10 mouse cellular contexts compared by ENCODE assay signal in the genomic region with DNA sequence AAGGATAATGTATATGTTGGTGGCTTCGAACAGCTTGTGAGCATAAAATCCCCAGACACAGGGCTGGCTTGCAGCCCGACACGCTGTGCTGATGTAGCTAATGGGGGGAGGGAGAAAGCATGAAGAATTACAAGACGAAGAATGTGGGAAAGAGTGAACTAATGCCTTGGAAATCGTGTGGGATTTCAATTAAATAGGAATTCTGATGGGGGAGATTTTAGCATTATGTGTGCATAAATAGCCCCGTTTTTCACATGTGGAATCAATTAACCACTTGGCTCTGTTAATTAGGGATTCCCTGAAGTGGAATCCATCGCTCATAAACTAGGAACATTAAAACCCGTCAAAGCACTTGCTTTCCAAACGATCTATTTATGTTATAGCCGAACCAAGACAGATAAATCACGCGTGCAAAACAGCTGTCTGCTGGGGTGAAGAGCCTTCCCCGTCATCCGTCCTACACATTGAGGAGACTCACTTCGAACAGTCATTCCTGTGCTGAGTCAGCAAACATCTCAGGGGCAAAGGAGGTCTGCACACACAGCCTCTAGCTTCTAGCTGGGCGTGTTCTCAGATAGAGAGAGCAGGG.
DNase-seq lines count a peak whose midpoint lies in the region; ATAC-seq and TF ChIP-seq lines count a peak whose summit lies in the region.
"Had no signal": no experiment of that assay in that cellular context is flagged by ENCODE, and none has a peak within 500 bp of the region (broad histone marks: within the 10 kb centered on the region; RNA-seq: fewer than 3 reads in every experiment).

No protein-coding gene starts in this region.

- no peak for TF ChIP-seq EP300 in CH12.LX (IDR thresholded peaks at IDR 0.05; ENCODE audit: low read length)

- no peak for TF ChIP-seq CTCF in kidney, adult 2 months (conservative IDR thresholded peaks at IDR 0.05; ENCODE audit: insufficient read depth, insufficient read length, low read depth, low read length)
- no peak for TF ChIP-seq CTCF in CH12.LX (conservative IDR thresholded peaks at IDR 0.05 in 1 of 2, IDR thresholded peaks at IDR 0.05 in 1 of 2; ENCODE audit: low read depth in 2 of 2, low read length in 2 of 2)

- no peaks in the 10 kb centered on the region for H3K36me3 ChIP-seq in kidney, embryonic 14.5 days (ENCODE audit: control insufficient read depth, insufficient read depth, low read length)
- H3K36me3 ChIP-seq in kidney, adult 2 months (ENCODE audit: control insufficient read depth, insufficient read depth, low read length): no peaks in the 10 kb centered on the region
- H3K36me3 ChIP-seq in CH12.LX (replicated peaks in 1 of 2; ENCODE audit: control insufficient read depth in 1 of 2, insufficient read depth in 1 of 2, low read length in 1 of 2): no peaks in the 10 kb centered on the region
- no peaks in the 10 kb centered on the region for H3K36me3 ChIP-seq in limb, embryonic 10.5 days
- H3K36me3 ChIP-seq in liver, embryonic 12.5 days: no peaks in the 10 kb centered on the region
- no peaks in the 10 kb centered on the region for H3K36me3 ChIP-seq in liver, embryonic 11.5 days (ENCODE audit: control insufficient read depth, insufficient read depth, low read length)
- H3K36me3 ChIP-seq: heart, embryonic 15.5 days had no signal

- no peak for TF ChIP-seq POLR2A in kidney, adult 2 months (IDR thresholded peaks at IDR 0.05; ENCODE audit: low read depth, low read length)
- no peak for TF ChIP-seq POLR2A in CH12.LX (IDR thresholded peaks at IDR 0.05; ENCODE audit: low read depth, low read length)

- no peaks in the 10 kb centered on the region for H3K27me3 ChIP-seq in kidney, embryonic 14.5 days (ENCODE audit: control insufficient read depth, insufficient read depth, low read length)
- H3K27me3 ChIP-seq in kidney, adult 2 months (replicated peaks; ENCODE audit: control insufficient read depth, insufficient read depth, low read length): no peaks in the 10 kb centered on the region
- H3K27me3 ChIP-seq in CH12.LX (replicated peaks): no peaks in the 10 kb centered on the region
- H3K27me3 ChIP-seq in limb, embryonic 10.5 days (ENCODE audit: low read depth, poor library complexity, severe bottlenecking): peaks cover 11% of the 10 kb centered on the region; the same call in 1 of the 2 replicates
- no peaks in the 10 kb centered on the region for H3K27me3 ChIP-seq in liver, embryonic 12.5 days (replicated peaks)
- H3K27me3 ChIP-seq in liver, embryonic 11.5 days (replicated peaks; ENCODE audit: control insufficient read depth, insufficient read depth, low read length): no peaks in the 10 kb centered on the region; the same call in 1 of the 2 replicates
- H3K27me3 ChIP-seq: heart, embryonic 15.5 days had no signal

- ATAC-seq in kidney, embryonic 14.5 days (ENCODE audit: low FRiP score, low TSS enrichment): peak; percentile 81
- no peak for ATAC-seq in liver, embryonic 12.5 days
- ATAC-seq in liver, embryonic 11.5 days (replicated peaks; ENCODE audit: low FRiP score): no peak

- dilution Hi-C loops in CH12.LX (cut with MboI; ENCODE audit: extremely low pct_ligation_motif_present, extremely low pct_unique_long_range_greater_than_20kb, low sequenced_read_pairs): no loop called here

- peak overlapping the region; percentile 2; the same call in 1 of the 2 replicates for H3K4me2 ChIP-seq in kidney, embryonic 14.5 days (replicated peaks; ENCODE audit: low read depth, low read length)
- H3K4me2 ChIP-seq in CH12.LX (ENCODE audit: insufficient read depth, low read depth, poor library complexity, severe bottlenecking): no peak overlapping the region
- H3K4me2 ChIP-seq in liver, embryonic 12.5 days: no peak overlapping the region
- no peak overlapping the region for H3K4me2 ChIP-seq in liver, embryonic 11.5 days
- H3K4me2 ChIP-seq: heart, embryonic 15.5 days had no signal

- 31% methylated on average over 16 of the region's 16 CpGs for WGBS in kidney, embryonic 14.5 days
- WGBS in kidney, adult 2 months: 41% methylated on average over 16 of the region's 16 CpGs
- 34% methylated on average over 16 of the region's 16 CpGs for WGBS in limb, embryonic 10.5 days
- 63% methylated on average over 16 of the region's 16 CpGs for WGBS in liver, embryonic 12.5 days (ENCODE audit: insufficient replicate concordance)
- WGBS in liver, embryonic 11.5 days: 61% methylated on average over 16 of the region's 16 CpGs

- no peak for DNase-seq in kidney, adult 2 months
- DNase-seq in CH12.LX (ENCODE audit: extremely low read depth): no peak
- DNase-seq in embryo, embryonic 11.5 days (ENCODE audit: low read depth, low spot score): peak; percentile 27
- no peak for DNase-seq in limb, embryonic 10.5 days (ENCODE audit: low spot score)
- no peak for DNase-seq in liver, embryonic 11.5 days (ENCODE audit: low spot score)
- no peak for DNase-seq in left cerebral cortex, postnatal 14 days (ENCODE audit: low spot score in 2 of 2)
- DNase-seq: adrenal gland, postnatal 36 days had no signal

- no peaks in the 10 kb centered on the region for H3K79me2 ChIP-seq in CH12.LX (replicated peaks; ENCODE audit: control insufficient read depth, extremely low read depth, insufficient read depth, poor library complexity, severe bottlenecking)

- in situ Hi-C loops in CH12.LX (cut with MboI; ENCODE audit: low pct_ligation_motif_present, low pct_unique_long_range_greater_than_20kb, low sequenced_read_pairs): no loop called here

- intact Hi-C loops in left cerebral cortex, postnatal 14 days (cut with DNase I): no loop called here

- H3K9ac ChIP-seq in kidney, embryonic 14.5 days (ENCODE audit: low read depth, low read length): no peak overlapping the region
- H3K9ac ChIP-seq in CH12.LX (ENCODE audit: insufficient read depth, low read depth): no peak overlapping the region
- H3K9ac ChIP-seq in liver, embryonic 12.5 days: no peak overlapping the region
- H3K9ac ChIP-seq in liver, embryonic 11.5 days (ENCODE audit: low read depth, low read length): no peak overlapping the region
- H3K9ac ChIP-seq: heart, embryonic 15.5 days had no signal

- TF ChIP-seq RAD21 in CH12.LX (IDR thresholded peaks at IDR 0.05; ENCODE audit: low read depth, low read length): no peak

- H3K9me3 ChIP-seq in kidney, embryonic 14.5 days (ENCODE audit: control insufficient read depth, low read length): peaks cover 2% of the 10 kb centered on the region; the same call in 1 of the 2 replicates
- H3K9me3 ChIP-seq in CH12.LX (replicated peaks; ENCODE audit: low read length): peaks cover 5% of the 10 kb centered on the region
- H3K9me3 ChIP-seq in limb, embryonic 10.5 days (replicated peaks): no peaks in the 10 kb centered on the region
- 0 out of 2 replicates have a peak, but pooled peaks cover 8% of the 10 kb centered on the region for H3K9me3 ChIP-seq in liver, embryonic 12.5 days (replicated peaks)
- no peaks in the 10 kb centered on the region for H3K9me3 ChIP-seq in liver, embryonic 11.5 days (ENCODE audit: control insufficient read depth, low read length)
- H3K9me3 ChIP-seq: heart, embryonic 15.5 days had no signal

- H3K27ac ChIP-seq in kidney, embryonic 14.5 days (ENCODE audit: low read depth, low read length): no peak overlapping the region
- H3K27ac ChIP-seq in kidney, adult 2 months (ENCODE audit: insufficient read depth, low read depth, low read length): no peak overlapping the region
- no peak overlapping the region for H3K27ac ChIP-seq in CH12.LX (ENCODE audit: insufficient read depth, low read depth)
- no peak overlapping the region for H3K27ac ChIP-seq in limb, embryonic 10.5 days
- H3K27ac ChIP-seq in liver, embryonic 12.5 days: no peak overlapping the region
- H3K27ac ChIP-seq in liver, embryonic 11.5 days (ENCODE audit: low read depth, low read length): no peak overlapping the region
- H3K27ac ChIP-seq: heart, embryonic 15.5 days had no signal

- H3K4me3 ChIP-seq in kidney, embryonic 14.5 days (ENCODE audit: low read length): no peak overlapping the region
- no peak overlapping the region for H3K4me3 ChIP-seq in kidney, adult 2 months (ENCODE audit: insufficient read depth, low read depth, low read length)
- no peak overlapping the region for H3K4me3 ChIP-seq in CH12.LX (replicated peaks in 1 of 3; ENCODE audit: low read depth in 2 of 3, low read length in 2 of 3, poor library complexity in 1 of 3)
- H3K4me3 ChIP-seq in limb, embryonic 10.5 days: peak overlapping the region; percentile 31
- no peak overlapping the region for H3K4me3 ChIP-seq in liver, embryonic 12.5 days
- H3K4me3 ChIP-seq in liver, embryonic 11.5 days (ENCODE audit: low read depth, low read length): no peak overlapping the region
- H3K4me3 ChIP-seq: heart, embryonic 15.5 days had no signal

- H3K4me1 ChIP-seq in kidney, embryonic 14.5 days (ENCODE audit: control insufficient read depth, insufficient read depth, low read length): peaks cover 4% of the 10 kb centered on the region
- no peaks in the 10 kb centered on the region for H3K4me1 ChIP-seq in kidney, adult 2 months (ENCODE audit: control insufficient read depth, insufficient read depth, low read length)
- no peaks in the 10 kb centered on the region for H3K4me1 ChIP-seq in CH12.LX (ENCODE audit: control insufficient read depth in 1 of 2, insufficient read depth in 2 of 2)
- peaks cover 28% of the 10 kb centered on the region for H3K4me1 ChIP-seq in limb, embryonic 10.5 days
- H3K4me1 ChIP-seq in liver, embryonic 12.5 days: no peaks in the 10 kb centered on the region
- no peaks in the 10 kb centered on the region for H3K4me1 ChIP-seq in liver, embryonic 11.5 days (replicated peaks; ENCODE audit: control insufficient read depth, insufficient read depth, low read length)
- H3K4me1 ChIP-seq: heart, embryonic 15.5 days had no signal

TF ChIP-seq in CH12.LX, 34 proteins besides CTCF, POLR2A, EP300 and RAD21:
- TF ChIP-seq MAX (IDR thresholded peaks at IDR 0.05; ENCODE audit: low read length): no peak
- peak; percentile 70; the same call in 1 of the 2 replicates for TF ChIP-seq MAFK (IDR thresholded peaks at IDR 0.05; ENCODE audit: insufficient replicate concordance, low read length)
